Mouse (Mus musculus) hindbrain, postnatal 0 days (tissue): ENCODE data around the gene Polr3h. TPM values are rescaled to one million over a fixed set of nuclear protein-coding genes. Genes with fewer than 3 reads are reported as not detected.
A peak's percentile ranks its signal among the peaks of the same experiment; 100 is the strongest.

Experiments
- ATAC-seq: fragments of 200-750 bp; cut with Nextera tagmentation; 2 replicates; pipeline ENCODE4 v1.8.0; 2017; ENCODE audit warnings: mild to moderate bottlenecking, moderate TSS enrichment, moderate library complexity
- DNase-seq: peaks from one replicate; pipeline ENCODE4 v3.0.0-alpha.2; 2015; ENCODE audit warnings: low spot score
- H3K27ac ChIP-seq: fragments of 300-500 bp; sonication (generic); 2 replicates; pipeline ENCODE4 v1.5.1; 2014; ENCODE audit warnings: mild to moderate bottlenecking
- H3K27me3 ChIP-seq: fragments of 300-500 bp; sonication (generic); 2 replicates; pipeline ENCODE4 v1.6.1; 2014; ENCODE audit warnings: low read length, mixed read lengths; ENCODE audit not compliant: insufficient read depth
- H3K36me3 ChIP-seq: fragments of 300-500 bp; sonication (generic); 2 replicates; pipeline ENCODE4 v1.6.1; 2014; ENCODE audit warnings: low read length, mixed read lengths; ENCODE audit not compliant: insufficient read depth
- H3K4me1 ChIP-seq: fragments of 300-500 bp; sonication (generic); 2 replicates; pipeline ENCODE4 v1.6.1; 2014; ENCODE audit warnings: antibody characterized with exemption, low read length, mixed read lengths; ENCODE audit not compliant: insufficient read depth
- H3K4me2 ChIP-seq: fragments of 300-500 bp; sonication (generic); 2 replicates; pipeline ENCODE4 v1.6.1; 2014; ENCODE audit warnings: low read depth, mild to moderate bottlenecking, low read length, moderate library complexity, mixed read lengths
- H3K4me3 ChIP-seq: fragments of 300-500 bp; sonication (generic); 2 replicates; pipeline ENCODE4 v1.5.1; 2014; ENCODE audit warnings: low read length
- H3K9ac ChIP-seq: fragments of 300-500 bp; sonication (generic); replicated peaks from 2 replicates; pipeline ENCODE4 v1.6.1; 2014; ENCODE audit warnings: mild to moderate bottlenecking, low read length, moderate library complexity, mixed read lengths
- H3K9me3 ChIP-seq: fragments of 300-500 bp; sonication (generic); 2 replicates; pipeline ENCODE4 v1.6.1; 2016; ENCODE audit warnings: low read length, mixed read lengths
- CTCF ChIP-seq: IDR thresholded peaks from 2 replicates; pipeline ENCODE4 v1.5.1; 2016; ENCODE audit warnings: antibody characterized with exemption, control low read depth, low read depth
- WGBS: fragments of 180-500 bp; shearing (Covaris S2); extraction: QIAGEN DNeasy Blood & Tissue Kit; methylation state at CpG from one replicate; pipeline ENCODE4 v1.1.7; 2014; 5-methylcytosine and 5-hydroxymethylcytosine counted together
- polyA plus RNA-seq: library from polyadenylated mRNA; unstranded; fragments of >200 nt; fragmentation: Nextera tagmentation; extraction: Ambion mirVana; gene quantifications from 2 replicates; pipeline ENCODE4 v1.2.1, GENCODE M21; 2015
- total RNA-seq: library from RNA; depleted of rRNA; stranded (reverse); fragments of >200 nt; gene quantifications from 2 replicates; pipeline ENCODE4 v1.2.3, GENCODE M21; 2014

Gene Polr3h
- total and polyA plus RNA-seq, 2 experiments from 2014 or later = 47.2 to 101 TPM

- TF ChIP-seq CTCF = no peak
- H3K9me3 ChIP-seq = no peaks in the 10 kb centered on the region
- no peak overlapping the region for H3K4me3 ChIP-seq
- H3K27me3 ChIP-seq = no peaks in the 10 kb centered on the region
- H3K4me2 ChIP-seq = no peak overlapping the region
- H3K9ac ChIP-seq = no peak overlapping the region
- no peak overlapping the region for H3K27ac ChIP-seq
- peaks cover 50% of the 10 kb centered on the region; the same call in 1 of the 2 replicates for H3K36me3 ChIP-seq
- no peak for ATAC-seq
- no peaks in the 10 kb centered on the region for H3K4me1 ChIP-seq
- WGBS = 88% methylated on average over 5 of the region's 5 CpGs
- DNase-seq = no peak
Measured at GRCm38 (mm10) chr15:81950716-81951115, 24.7 kb upstream of the Polr3h start.

- WGBS = 70% methylated on average over 11 of the region's 11 CpGs
Measured at GRCm38 (mm10) chr15:81949476-81950131, 23.6 kb upstream of the Polr3h start.

DNA sequence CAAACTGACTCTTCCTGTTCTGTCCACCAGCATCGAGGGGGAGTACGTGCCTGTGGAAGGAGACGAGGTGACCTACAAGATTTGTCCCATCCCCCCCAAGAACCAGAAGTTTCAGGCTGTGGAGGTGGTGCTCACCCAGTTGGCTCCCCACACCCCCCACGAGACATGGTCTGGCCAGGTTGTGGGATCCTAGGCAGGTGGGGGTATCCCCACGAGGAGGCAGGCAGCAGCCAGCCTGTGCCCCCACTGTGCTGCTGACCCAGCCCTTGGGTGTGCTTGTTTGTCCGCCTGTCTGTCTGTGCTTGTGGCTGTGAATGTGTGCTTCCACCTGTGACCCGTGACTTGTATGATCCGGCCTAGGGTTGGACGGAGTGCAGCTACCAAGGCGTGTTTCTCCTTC lies 23.0 kb upstream of the Polr3h start:
- no peak for TF ChIP-seq CTCF
- Histone ChIP-seq H3K4me3 (no peak overlapping the region), H3K27ac (no peak overlapping the region), H3K9me3 (no peaks in the 10 kb centered on the region), H3K4me1 (no peaks in the 10 kb centered on the region), H3K9ac (no peak overlapping the region), H3K27me3 (no peaks in the 10 kb centered on the region), H3K36me3 (peaks cover 36% of the 10 kb centered on the region; the same call in 1 of the 2 replicates), H3K4me2 (no peak overlapping the region)
- WGBS = 88% methylated on average over 10 of the region's 10 CpGs
- ATAC-seq (no peak), DNase-seq (no peak)

More at GRCm38 (mm10) chr15:81949476-81950131, 23.6 kb upstream of the Polr3h start:
- TF ChIP-seq CTCF = no peak
- Histone ChIP-seq H3K4me1 (no peaks in the 10 kb centered on the region), H3K36me3 (peaks cover 40% of the 10 kb centered on the region; the same call in 1 of the 2 replicates), H3K27ac (no peak overlapping the region), H3K4me3 (no peak overlapping the region), H3K9me3 (no peaks in the 10 kb centered on the region), H3K27me3 (no peaks in the 10 kb centered on the region), H3K9ac (no peak overlapping the region), H3K4me2 (no peak overlapping the region)
- DNase-seq = no peak
- ATAC-seq = no peak

- 7% methylated on average over 9 of the region's 9 CpGs for WGBS
- ATAC-seq = peak; percentile 50; the same call in 1 of the 2 replicates
- Histone ChIP-seq H3K4me2 (no peak overlapping the region), H3K4me3 (no peak overlapping the region), H3K27ac (no peak overlapping the region), H3K27me3 (no peaks in the 10 kb centered on the region), H3K9me3 (no peaks in the 10 kb centered on the region), H3K4me1 (0 out of 2 replicates have a peak, but pooled peaks cover under 1% of the 10 kb centered on the region), H3K9ac (no peak overlapping the region), H3K36me3 (peaks cover 7% of the 10 kb centered on the region; the same call in 1 of the 2 replicates)
- no peak for TF ChIP-seq CTCF
- no peak for DNase-seq
Measured at GRCm38 (mm10) chr15:81943176-81943749, 17.2 kb upstream of the Polr3h start.

DNA sequence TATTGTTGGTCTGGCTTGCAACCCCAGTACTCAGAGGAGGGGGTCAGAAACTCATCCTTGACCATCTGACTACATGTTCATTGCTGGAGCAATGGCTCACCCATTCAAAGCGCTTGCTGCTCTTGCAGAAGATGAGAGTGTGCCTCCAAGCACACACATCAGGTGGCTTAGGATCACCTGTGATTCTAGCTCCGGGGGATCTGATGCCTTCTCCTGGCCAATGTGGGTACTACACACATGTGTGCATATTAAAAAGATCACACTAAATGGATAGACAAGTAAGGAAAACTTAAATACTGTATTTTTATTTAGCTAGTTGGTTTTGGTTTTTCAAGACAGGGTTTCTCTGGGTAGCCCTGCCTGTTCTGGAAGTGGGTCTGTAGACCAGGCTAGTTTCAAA lies 15.0 kb upstream of the Polr3h start:
- whole genome bisulfite sequencing = 97% methylated on average over 2 of the region's 2 CpGs
- Histone ChIP-seq H3K27ac (no peak overlapping the region), H3K4me3 (no peak overlapping the region), H3K27me3 (no peaks in the 10 kb centered on the region), H3K36me3 (no peaks in the 10 kb centered on the region), H3K4me1 (peaks cover 12% of the 10 kb centered on the region), H3K4me2 (no peak overlapping the region), H3K9ac (no peak overlapping the region), H3K9me3 (no peaks in the 10 kb centered on the region)
- ATAC-seq (no peak), DNase-seq (no peak)
- peak; percentile 45 for TF ChIP-seq CTCF

DNA sequence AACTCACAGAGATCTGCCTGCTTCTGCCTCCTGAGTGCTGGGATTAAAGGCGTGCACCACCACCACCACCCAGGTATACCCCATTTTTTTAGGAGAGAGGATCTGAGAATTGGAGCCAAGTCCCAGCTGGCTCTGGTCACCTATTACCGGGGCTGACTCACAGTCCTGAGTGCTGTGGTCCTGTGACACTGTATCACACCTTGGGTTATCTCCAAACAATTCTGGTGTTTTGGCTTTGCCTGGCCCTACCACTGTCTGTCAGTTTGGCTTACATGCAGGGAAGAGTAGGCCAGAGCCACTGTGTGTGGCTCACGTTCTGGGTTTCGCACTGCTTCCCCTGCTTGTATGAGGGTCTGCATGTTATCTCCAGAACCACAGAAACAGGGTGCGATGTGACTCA lies 14.2 kb upstream of the Polr3h start:
- no peak for ATAC-seq
- no peak for DNase-seq
- no peaks in the 10 kb centered on the region for H3K36me3 ChIP-seq
- H3K9ac ChIP-seq = no peak overlapping the region
- no peak overlapping the region for H3K4me2 ChIP-seq
- H3K4me1 ChIP-seq = peaks cover 14% of the 10 kb centered on the region
- no peaks in the 10 kb centered on the region for H3K9me3 ChIP-seq
- no peak overlapping the region for H3K4me3 ChIP-seq
- no peak overlapping the region for H3K27ac ChIP-seq
- 91% methylated on average over 5 of the region's 5 CpGs for WGBS
- TF ChIP-seq CTCF = no peak
- no peaks in the 10 kb centered on the region for H3K27me3 ChIP-seq

GRCm38 (mm10) chr15:81939774-81940173 lies 13.7 kb upstream of the Polr3h start:
- no peak for ATAC-seq
- Histone ChIP-seq H3K36me3 (no peaks in the 10 kb centered on the region), H3K27ac (no peak overlapping the region), H3K4me2 (no peak overlapping the region), H3K27me3 (no peaks in the 10 kb centered on the region), H3K4me1 (peaks cover 14% of the 10 kb centered on the region), H3K4me3 (no peak overlapping the region), H3K9me3 (no peaks in the 10 kb centered on the region), H3K9ac (no peak overlapping the region)
- TF ChIP-seq CTCF = no peak
- no peak for DNase-seq
- WGBS = 96% methylated on average over 4 of the region's 4 CpGs
